Mouse (Mus musculus): Measurements from ENCODE around the gene Kdm5b. TPM values are rescaled to one million over a fixed set of nuclear protein-coding genes. Genes with fewer than 3 reads are reported as not detected.
A peak's percentile ranks its signal among the peaks of the same experiment; 100 is the strongest.

The Kdm5b gene
- polyA plus RNA-seq, 2 experiments, result 38.1 to 83.5 TPM

- peaks cover 13% of the 10 kb centered on the region for H3K36me3 ChIP-seq (ENCODE audit: control insufficient read depth, insufficient read depth, low read length)
- no peaks in the 10 kb centered on the region for H3K4me1 ChIP-seq (ENCODE audit: control insufficient read depth, insufficient read depth, low read length)
- ATAC-seq (ENCODE audit: low FRiP score, low read depth) (no peak), DNase-seq (ENCODE audit: low spot score) (no peak)
- H3K9ac ChIP-seq (ENCODE audit: low read depth, low read length, severe bottlenecking), result no peak overlapping the region
- TF ChIP-seq POLR2A (IDR thresholded peaks at IDR 0.05; ENCODE audit: borderline replicate concordance, extremely low read depth, insufficient read depth, insufficient read length), result no peak
- WGBS, result 94% methylated on average over 2 of the region's 2 CpGs
- H3K27me3 ChIP-seq (ENCODE audit: control insufficient read depth, insufficient read depth, low read length), result no peaks in the 10 kb centered on the region
- no peak overlapping the region for H3K4me2 ChIP-seq (replicated peaks; ENCODE audit: low read depth, low read length, severe bottlenecking)
- H3K9me3 ChIP-seq (ENCODE audit: control insufficient read depth, low read length), result no peaks in the 10 kb centered on the region
- no peak overlapping the region for H3K27ac ChIP-seq (replicated peaks; ENCODE audit: low read depth, low read length)
- no peak overlapping the region for H3K4me3 ChIP-seq (replicated peaks; ENCODE audit: low read length)
Measured at GRCm38 (mm10) chr1:134580796-134581195, 20.8 kb downstream of the Kdm5b start.

- WGBS, result 46% methylated on average over 3 of the region's 3 CpGs
- peak; percentile 16 for DNase-seq (ENCODE audit: low spot score)
Measured at GRCm38 (mm10) chr1:134583560-134583959, 23.6 kb downstream of the Kdm5b start.

GRCm38 (mm10) chr1:134589676-134590075, 29.7 kb downstream of the Kdm5b start:
- Histone ChIP-seq H3K27me3 (ENCODE audit: control insufficient read depth, insufficient read depth, low read length) (no peaks in the 10 kb centered on the region), H3K9ac (ENCODE audit: low read depth, low read length, severe bottlenecking) (no peak overlapping the region), H3K9me3 (ENCODE audit: control insufficient read depth, low read length) (no peaks in the 10 kb centered on the region), H3K4me2 (replicated peaks; ENCODE audit: low read depth, low read length, severe bottlenecking) (no peak overlapping the region), H3K36me3 (ENCODE audit: control insufficient read depth, insufficient read depth, low read length) (peaks cover 77% of the 10 kb centered on the region), H3K4me1 (ENCODE audit: control insufficient read depth, insufficient read depth, low read length) (no peaks in the 10 kb centered on the region), H3K27ac (replicated peaks; ENCODE audit: low read depth, low read length) (no peak overlapping the region), H3K4me3 (replicated peaks; ENCODE audit: low read length) (no peak overlapping the region)
- no peak for DNase-seq (ENCODE audit: low spot score)
- no peak for ATAC-seq (ENCODE audit: low FRiP score, low read depth)
- no peak for TF ChIP-seq POLR2A (IDR thresholded peaks at IDR 0.05; ENCODE audit: borderline replicate concordance, extremely low read depth, insufficient read depth, insufficient read length)

More at GRCm38 (mm10) chr1:134583560-134583959, 23.6 kb downstream of the Kdm5b start:
- Histone ChIP-seq H3K4me3 (replicated peaks; ENCODE audit: low read length) (no peak overlapping the region), H3K4me2 (replicated peaks; ENCODE audit: low read depth, low read length, severe bottlenecking) (no peak overlapping the region), H3K9me3 (ENCODE audit: control insufficient read depth, low read length) (no peaks in the 10 kb centered on the region), H3K36me3 (ENCODE audit: control insufficient read depth, insufficient read depth, low read length) (peaks cover 32% of the 10 kb centered on the region), H3K9ac (ENCODE audit: low read depth, low read length, severe bottlenecking) (no peak overlapping the region), H3K27me3 (ENCODE audit: control insufficient read depth, insufficient read depth, low read length) (no peaks in the 10 kb centered on the region), H3K4me1 (ENCODE audit: control insufficient read depth, insufficient read depth, low read length) (no peaks in the 10 kb centered on the region), H3K27ac (replicated peaks; ENCODE audit: low read depth, low read length) (no peak overlapping the region)
- no peak for ATAC-seq (ENCODE audit: low FRiP score, low read depth)
- no peak for TF ChIP-seq POLR2A (IDR thresholded peaks at IDR 0.05; ENCODE audit: borderline replicate concordance, extremely low read depth, insufficient read depth, insufficient read length)

- ATAC-seq (ENCODE audit: low FRiP score, low read depth) (no peak), DNase-seq (ENCODE audit: low spot score) (no peak)
- Histone ChIP-seq H3K9ac (ENCODE audit: low read depth, low read length, severe bottlenecking) (no peak overlapping the region), H3K4me1 (ENCODE audit: control insufficient read depth, insufficient read depth, low read length) (no peaks in the 10 kb centered on the region), H3K9me3 (ENCODE audit: control insufficient read depth, low read length) (no peaks in the 10 kb centered on the region), H3K4me3 (replicated peaks; ENCODE audit: low read length) (no peak overlapping the region), H3K27me3 (ENCODE audit: control insufficient read depth, insufficient read depth, low read length) (no peaks in the 10 kb centered on the region), H3K36me3 (ENCODE audit: control insufficient read depth, insufficient read depth, low read length) (peaks cover 77% of the 10 kb centered on the region), H3K4me2 (replicated peaks; ENCODE audit: low read depth, low read length, severe bottlenecking) (no peak overlapping the region), H3K27ac (replicated peaks; ENCODE audit: low read depth, low read length) (no peak overlapping the region)
- 90% methylated on average over 2 of the region's 2 CpGs for WGBS
- TF ChIP-seq POLR2A (IDR thresholded peaks at IDR 0.05; ENCODE audit: borderline replicate concordance, extremely low read depth, insufficient read depth, insufficient read length), result no peak
Measured at GRCm38 (mm10) chr1:134591773-134592172, 31.8 kb downstream of the Kdm5b start.

- no peak for ATAC-seq (ENCODE audit: low FRiP score, low read depth)
- Histone ChIP-seq H3K4me2 (replicated peaks; ENCODE audit: low read depth, low read length, severe bottlenecking) (no peak overlapping the region), H3K36me3 (ENCODE audit: control insufficient read depth, insufficient read depth, low read length) (peaks cover 90% of the 10 kb centered on the region), H3K4me3 (replicated peaks; ENCODE audit: low read length) (no peak overlapping the region), H3K4me1 (ENCODE audit: control insufficient read depth, insufficient read depth, low read length) (no peaks in the 10 kb centered on the region), H3K27me3 (ENCODE audit: control insufficient read depth, insufficient read depth, low read length) (no peaks in the 10 kb centered on the region), H3K9ac (ENCODE audit: low read depth, low read length, severe bottlenecking) (no peak overlapping the region), H3K27ac (replicated peaks; ENCODE audit: low read depth, low read length) (no peak overlapping the region), H3K9me3 (ENCODE audit: control insufficient read depth, low read length) (no peaks in the 10 kb centered on the region)
- 90% methylated on average over 9 of the region's 9 CpGs for WGBS
- TF ChIP-seq POLR2A (IDR thresholded peaks at IDR 0.05; ENCODE audit: borderline replicate concordance, extremely low read depth, insufficient read depth, insufficient read length), result no peak
- DNase-seq (ENCODE audit: low spot score), result no peak
Measured at GRCm38 (mm10) chr1:134597339-134598054, 37.5 kb downstream of the Kdm5b start.
